Mouse (Mus musculus) gastrocnemius, postnatal 36 days (tissue): ENCODE data around the gene Ctrc. TPM values are rescaled to one million over a fixed set of nuclear protein-coding genes. Genes with fewer than 3 reads are reported as not detected.
A peak's percentile ranks its signal among the peaks of the same experiment; 100 is the strongest.

Source experiments
- DNase-seq, 2 experiments: peaks; one replicate each; pipeline ENCODE4 v3.0.0; 2022
- intact Hi-C: fragments of 180-260 bp; cut with DNase I; formaldehyde crosslinking; loops from one replicate; pipeline ENCODE4 v1.15.1; 2025
- long read RNA-seq, 2 experiments: library from polyadenylated mRNA; stranded (forward); transcript quantifications; one replicate each; pipeline ENCODE4 v2.0.0; 2021
- total RNA-seq, 2 experiments: library from RNA; stranded (reverse); gene quantifications; 2 replicates each; pipeline ENCODE4 v1.2.3; 2021

Gene Ctrc
- total RNA-seq = not detected
- long read RNA-seq, experiment 1, partial matches to known transcripts = 0 of 1 reads
- long read RNA-seq, experiment 1, other reads (novel, unspliced or antisense) = 1 of 1 reads
- long read RNA-seq, experiment 2, partial matches to known transcripts = 0 of 1 reads
- long read RNA-seq, experiment 2, other reads (novel, unspliced or antisense) = 1 of 1 reads

GRCm38 (mm10) chr4:141845999-141846398 lies at the start of gene Ctrc:
Ctrc (minus strand) TSS chr4:141846359.
- intact Hi-C loops = loop anchor here (5.0 kb wide), 1 partner anchor 34 kb away; no protein-coding TSS in a partner anchor

DNA sequence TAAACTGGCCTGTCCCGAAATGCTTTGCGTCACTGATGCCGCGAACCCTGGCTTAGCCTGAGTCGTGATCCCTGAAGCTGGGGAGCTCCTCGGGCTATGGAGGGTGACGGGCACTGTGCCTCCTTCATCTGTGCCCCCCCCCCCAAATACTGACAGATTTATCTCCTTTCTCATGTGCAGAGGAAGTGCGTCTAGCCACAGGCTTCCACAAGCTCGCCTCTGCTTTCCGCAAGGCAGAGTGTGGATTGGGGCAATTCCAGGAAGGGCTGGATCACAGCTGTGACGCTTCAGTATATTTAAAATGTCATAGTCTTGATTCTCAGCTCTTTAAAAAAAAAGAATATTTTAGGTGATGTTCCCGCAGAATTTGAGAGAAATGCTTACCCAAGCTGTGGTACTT lies 49.6 kb upstream of the Ctrc start:
- no peak for DNase-seq
- intact Hi-C loops = no loop called here

More at GRCm38 (mm10) chr4:141845999-141846398, at the start of gene Ctrc:
- DNase-seq = no peak

GRCm38 (mm10) chr4:141893157-141893784 lies 47.1 kb upstream of the Ctrc start:
- DNase-seq = no peak
- intact Hi-C loops = no loop called here

- DNase-seq = no peak
- intact Hi-C loops = no loop called here
Measured at GRCm38 (mm10) chr4:141886385-141886968, 40.3 kb upstream of the Ctrc start.

DNA sequence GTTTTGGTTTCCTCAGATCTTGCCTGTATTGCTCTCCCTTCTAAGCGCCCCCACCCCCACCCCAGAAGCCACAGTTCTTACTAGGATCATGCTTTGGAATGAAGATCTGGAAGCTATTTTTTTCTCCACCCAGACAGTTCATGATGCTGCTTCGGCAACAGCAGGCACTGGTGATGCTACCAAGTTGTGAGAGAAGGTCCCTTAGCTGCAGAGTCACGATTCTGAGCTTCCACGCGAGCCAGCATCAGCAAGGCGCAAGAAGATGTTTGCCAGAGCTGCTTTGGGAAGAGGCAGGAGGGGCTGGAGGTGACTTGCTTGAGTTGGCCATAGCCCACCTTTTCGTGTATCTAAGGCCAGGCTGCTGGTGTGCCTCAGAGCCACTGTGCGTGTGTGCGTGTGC lies 39.3 kb upstream of the Ctrc start:
- intact Hi-C loops = no loop called here
- no peak for DNase-seq

DNA sequence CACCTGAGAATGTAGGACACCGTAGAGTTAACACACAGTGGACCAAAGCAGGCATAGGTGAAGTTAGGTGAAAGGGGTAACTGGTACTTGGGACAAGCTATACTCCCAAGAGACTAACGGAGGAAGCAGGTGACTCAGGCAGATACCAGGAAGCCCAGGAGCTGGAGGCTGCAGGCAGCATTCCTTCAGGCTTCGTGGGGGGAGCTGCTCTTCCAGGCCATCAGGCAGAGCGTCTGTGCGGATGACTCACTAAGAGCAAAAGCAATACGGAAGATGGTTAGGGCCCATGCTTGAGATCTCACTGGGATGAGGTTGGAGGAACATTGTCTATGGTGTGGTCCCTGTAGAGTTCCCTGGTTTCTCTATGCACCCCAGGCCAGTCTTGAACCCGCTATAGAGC lies 36.7 kb upstream of the Ctrc start:
- DNase-seq = no peak
- intact Hi-C loops = no loop called here

DNA sequence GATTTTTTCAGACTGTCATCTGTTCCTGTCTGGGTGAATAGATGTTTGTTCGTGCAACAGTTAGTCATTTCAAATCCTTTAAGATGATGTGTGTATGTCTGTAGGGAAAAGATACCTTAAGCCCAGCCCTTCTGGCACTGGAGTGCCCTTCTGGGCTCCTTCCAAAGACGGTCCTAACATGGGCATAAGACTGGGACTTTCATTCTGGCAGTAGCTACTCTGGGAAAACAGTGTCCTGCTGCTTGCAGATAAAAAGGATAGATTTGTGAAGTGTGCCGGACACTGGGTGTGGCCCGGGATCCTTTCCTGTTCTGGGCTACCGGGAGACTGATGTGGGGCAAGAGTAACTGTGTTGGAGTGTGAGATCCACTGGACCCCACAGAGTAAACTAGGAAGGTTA lies 35.8 kb upstream of the Ctrc start:
- no peak for DNase-seq
- intact Hi-C loops = no loop called here

GRCm38 (mm10) chr4:141881289-141881914 lies 35.2 kb upstream of the Ctrc start:
- intact Hi-C loops = no loop called here

DNA sequence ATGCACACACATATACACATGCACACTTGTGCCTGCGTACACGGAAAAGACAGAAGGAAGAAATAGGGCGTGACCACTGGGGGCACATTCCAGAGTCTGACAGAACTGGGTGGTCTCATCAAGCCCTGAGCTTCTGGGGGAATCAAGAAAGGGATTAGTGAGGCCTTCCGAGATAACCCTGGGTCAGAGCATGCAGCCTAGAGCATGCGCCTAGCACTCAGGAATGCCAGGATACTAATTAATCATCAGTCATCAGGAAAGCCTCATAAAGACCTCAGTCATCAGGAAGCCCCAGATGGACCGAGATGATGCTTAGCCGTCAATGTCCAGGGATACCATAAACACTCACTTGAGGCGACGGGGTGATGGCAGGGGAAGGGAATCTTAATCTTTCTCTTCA lies 33.7 kb upstream of the Ctrc start:
- intact Hi-C loops = no loop called here
- DNase-seq = no peak

More at GRCm38 (mm10) chr4:141881289-141881914, 35.2 kb upstream of the Ctrc start:
- DNase-seq = no peak

- intact Hi-C loops = no loop called here
Measured at GRCm38 (mm10) chr4:141879074-141879473, 32.9 kb upstream of the Ctrc start.

DNA sequence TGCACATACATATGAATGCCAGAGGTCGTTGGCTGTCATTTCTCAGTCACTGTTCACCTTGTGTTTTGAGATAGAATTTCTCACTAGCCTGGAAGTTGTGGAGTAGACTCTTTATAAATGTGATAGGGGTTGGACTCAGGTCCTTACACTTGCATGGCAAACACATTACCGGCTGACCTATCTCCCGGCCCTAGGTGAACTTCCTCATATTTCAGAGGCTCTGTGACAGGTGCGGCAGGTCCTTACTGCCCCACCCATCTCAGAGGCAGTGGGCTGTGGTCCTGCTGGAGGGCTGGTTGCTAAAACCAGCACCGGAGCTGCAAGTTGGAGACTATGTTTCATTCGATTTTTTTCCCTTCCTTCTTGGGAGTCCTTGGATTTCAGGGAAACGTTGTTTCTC lies 32.5 kb upstream of the Ctrc start:
- intact Hi-C loops = no loop called here
- DNase-seq = no peak

More at GRCm38 (mm10) chr4:141879074-141879473, 32.9 kb upstream of the Ctrc start:
- DNase-seq = no peak

GRCm38 (mm10) chr4:141875481-141876108 lies 29.4 kb upstream of the Ctrc start:
- intact Hi-C loops = no loop called here
- DNase-seq = peak in 1 of 2 experiments; percentile 1

GRCm38 (mm10) chr4:141874601-141875460 lies 28.7 kb upstream of the Ctrc start, which contains the start of gene Efhd2:
Efhd2 (minus strand) TSS chr4:141874920.
- intact Hi-C loops = no loop called here
- peak; percentile 71 for DNase-seq

DNA sequence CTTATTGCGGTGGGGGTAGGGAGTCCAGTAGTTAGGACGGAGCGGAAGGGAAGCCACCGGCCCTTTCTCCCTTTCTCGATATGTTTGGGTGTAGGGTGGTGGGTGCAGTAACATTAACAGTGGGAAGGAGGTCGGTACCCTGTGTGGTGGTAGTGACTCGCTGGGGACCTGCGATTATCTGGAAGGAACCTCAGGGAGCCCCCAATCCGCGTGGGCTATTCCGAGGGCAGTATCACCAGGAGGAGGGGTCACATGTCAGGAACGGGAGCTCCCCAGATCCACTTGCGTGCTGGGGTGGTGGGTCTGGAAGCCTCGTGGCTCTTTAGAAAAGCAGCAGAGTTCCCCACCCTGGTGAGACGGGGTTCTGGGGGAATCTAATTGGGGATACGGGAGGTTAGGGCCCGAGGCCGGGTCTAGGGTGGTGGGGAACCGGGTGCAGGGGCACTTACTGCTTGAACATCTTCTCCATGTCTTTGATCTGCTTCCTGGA lies 28.0 kb upstream of the Ctrc start:
- DNase-seq = peak in 1 of 2 experiments; percentile 1
- intact Hi-C loops = no loop called here

DNA sequence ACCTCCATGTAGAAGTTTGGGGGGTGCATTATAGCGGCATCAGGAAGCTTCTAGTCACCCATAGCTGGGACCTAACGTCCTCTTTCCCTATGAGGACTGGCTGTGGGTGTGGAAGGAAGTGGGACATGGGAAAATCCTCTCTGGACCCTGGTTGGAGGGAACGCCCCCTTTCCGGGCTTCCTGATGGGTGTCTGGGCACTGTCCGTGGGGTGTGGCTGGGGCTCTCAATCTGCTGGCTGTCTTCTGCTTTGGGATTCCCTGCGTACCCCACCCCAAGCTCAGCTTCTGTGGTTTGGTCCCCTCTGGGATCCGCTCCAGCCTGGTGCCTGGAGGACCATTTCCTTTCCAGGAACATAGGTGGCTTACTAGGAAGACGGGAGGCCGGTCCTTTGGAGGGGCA lies 26.8 kb upstream of the Ctrc start:
- peak in 1 of 2 experiments; percentile 5 for DNase-seq
- intact Hi-C loops = no loop called here

- intact Hi-C loops = no loop called here
- peak; percentile 12 to 16 for DNase-seq
Measured at GRCm38 (mm10) chr4:141871909-141872308, 25.8 kb upstream of the Ctrc start.

GRCm38 (mm10) chr4:141871333-141871725 lies 25.2 kb upstream of the Ctrc start:
- peak in 1 of 2 experiments; percentile 3 for DNase-seq
- intact Hi-C loops = no loop called here

GRCm38 (mm10) chr4:141870666-141871332 lies 24.6 kb upstream of the Ctrc start:
- intact Hi-C loops = no loop called here
- DNase-seq = no peak
